Mouse (Mus musculus) neural tube, embryonic 14.5 days (tissue): ENCODE measurements around the gene Ece2. TPM values are rescaled to one million over a fixed set of nuclear protein-coding genes. Genes with fewer than 3 reads are reported as not detected.
A peak's percentile ranks its signal among the peaks of the same experiment; 100 is the strongest.

Experiments used
- ATAC-seq: fragments of 200-750 bp; cut with Nextera tagmentation; 2 replicates; pipeline ENCODE4 v1.8.0; 2017; ENCODE audit warnings: low read depth, mild to moderate bottlenecking, moderate TSS enrichment, moderate library complexity
- H3K27ac ChIP-seq: fragments of 300-500 bp; sonication (generic); 2 replicates; pipeline ENCODE4 v1.5.1; 2014; ENCODE audit warnings: low read depth, mild to moderate bottlenecking, control low read depth, low read length, moderate library complexity, mixed read lengths
- H3K27me3 ChIP-seq: fragments of 300-500 bp; sonication (generic); 2 replicates; pipeline ENCODE4 v1.6.1; 2014; ENCODE audit warnings: low read length; ENCODE audit not compliant: control insufficient read depth, insufficient read depth
- H3K36me3 ChIP-seq: fragments of 300-500 bp; sonication (generic); 2 replicates; pipeline ENCODE4 v1.6.1; 2014; ENCODE audit warnings: low read length, mixed read lengths; ENCODE audit not compliant: control insufficient read depth, insufficient read depth
- H3K4me1 ChIP-seq: fragments of 300-500 bp; sonication (generic); 2 replicates; pipeline ENCODE4 v1.6.1; 2014; ENCODE audit warnings: low read length; ENCODE audit not compliant: control insufficient read depth, insufficient read depth
- H3K4me2 ChIP-seq: fragments of 300-500 bp; sonication (generic); 2 replicates; pipeline ENCODE4 v1.6.1; 2014; ENCODE audit warnings: mild to moderate bottlenecking, low read depth, low read length, control low read depth
- H3K4me3 ChIP-seq: fragments of 300-500 bp; sonication (generic); 2 replicates; pipeline ENCODE4 v1.5.1; 2014; ENCODE audit warnings: low read depth, low read length, control low read depth, mixed read lengths
- H3K9ac ChIP-seq: fragments of 300-500 bp; sonication (generic); replicated peaks from 2 replicates; pipeline ENCODE4 v1.6.1; 2014; ENCODE audit warnings: low read depth, mild to moderate bottlenecking, control low read depth, low read length, mixed read lengths
- H3K9me3 ChIP-seq: fragments of 300-500 bp; sonication (generic); 2 replicates; pipeline ENCODE4 v1.6.1; 2016; ENCODE audit warnings: low read length; ENCODE audit not compliant: control insufficient read depth
- WGBS: fragments of 180-500 bp; shearing (Covaris S2); extraction: QIAGEN DNeasy Blood & Tissue Kit; methylation state at CpG from one replicate; pipeline ENCODE4 v1.1.7; 2014; 5-methylcytosine and 5-hydroxymethylcytosine counted together
- polyA plus RNA-seq: library from polyadenylated mRNA; unstranded; fragments of >200 nt; fragmentation: Nextera tagmentation; extraction: Ambion mirVana; gene quantifications from 2 replicates; pipeline ENCODE4 v1.2.1, GENCODE M21; 2014

The Ece2 gene
- polyA plus RNA-seq: 14.2 and 16.4 TPM in 2 replicates

- 7% methylated on average over 48 of the region's 54 CpGs for WGBS
- H3K27ac ChIP-seq: peak within 1 kb of the TSS; percentile 62
- H3K9me3 ChIP-seq: no peaks in the 10 kb centered on the region
- H3K4me1 ChIP-seq: no peaks in the 10 kb centered on the region
- peak within 1 kb of the TSS; percentile 60 for H3K4me3 ChIP-seq
- no peaks in the 10 kb centered on the region for H3K27me3 ChIP-seq
- H3K9ac ChIP-seq: peak within 1 kb of the TSS; percentile 76
- H3K4me2 ChIP-seq: peak within 1 kb of the TSS; percentile 95
- H3K36me3 ChIP-seq: no peaks in the 10 kb centered on the region
- ATAC-seq: peak; percentile 76
Measured at GRCm38 (mm10) chr16:20629731-20630634, at the start of gene Ece2. Ece2 (plus strand) TSS chr16:20629828.

DNA sequence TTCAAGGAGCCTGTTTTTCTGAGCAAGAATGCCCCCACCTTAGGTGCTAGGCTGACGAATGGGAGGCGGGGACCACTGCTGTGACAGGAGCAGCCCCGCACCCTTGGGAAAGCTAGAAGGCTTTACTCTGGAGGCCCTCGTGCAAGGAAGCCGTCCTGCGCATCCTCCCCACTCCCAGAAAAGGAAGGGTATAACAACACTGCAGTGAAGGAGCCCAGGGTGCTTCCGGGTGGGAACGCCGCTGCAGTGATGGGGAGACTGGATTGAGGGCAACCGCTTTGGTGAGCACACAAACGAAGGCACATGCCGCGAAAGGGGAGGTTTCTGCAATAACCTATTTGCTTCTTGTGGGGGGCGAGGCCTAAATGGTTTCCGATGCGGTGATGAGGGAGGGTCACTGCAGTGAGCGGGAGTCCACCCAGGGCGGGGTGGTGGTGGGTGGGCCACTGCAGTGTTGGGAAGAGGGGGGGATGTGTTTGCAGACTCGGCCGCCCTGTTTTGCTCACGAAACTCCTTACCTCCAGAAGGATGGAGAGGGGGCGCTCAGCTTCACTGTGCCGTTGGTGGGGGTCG, 40.2 kb upstream of the Ece2 start, which contains the start of gene Vwa5b2:
TSS of gene Vwa5b2 (plus strand) at position 106 of the 573 bp plus-strand sequence.
- Histone ChIP-seq H3K9ac (peak within 1 kb of the TSS; percentile 62), H3K27me3 (peaks cover 31% of the 10 kb centered on the region), H3K27ac (peak within 1 kb of the TSS; percentile 44), H3K9me3 (no peaks in the 10 kb centered on the region), H3K4me3 (peak within 1 kb of the TSS; percentile 47), H3K4me1 (peaks cover 4% of the 10 kb centered on the region; the same call in 1 of the 2 replicates), H3K4me2 (peak within 1 kb of the TSS; percentile 75), H3K36me3 (no peaks in the 10 kb centered on the region)
- WGBS: 1% methylated on average over 24 of the region's 24 CpGs
- peak; percentile 80 for ATAC-seq

- peak overlapping the region; percentile 47 for H3K4me3 ChIP-seq
- peak overlapping the region; percentile 62 for H3K9ac ChIP-seq
- no peaks in the 10 kb centered on the region for H3K36me3 ChIP-seq
- H3K4me2 ChIP-seq: peak overlapping the region; percentile 75
- peaks cover 31% of the 10 kb centered on the region for H3K27me3 ChIP-seq
- H3K4me1 ChIP-seq: peaks cover 4% of the 10 kb centered on the region; the same call in 1 of the 2 replicates
- WGBS: 0% methylated on average over 39 of the region's 39 CpGs
- H3K27ac ChIP-seq: peak overlapping the region; percentile 34
- ATAC-seq: peak; percentile 89
- no peaks in the 10 kb centered on the region for H3K9me3 ChIP-seq
Measured at GRCm38 (mm10) chr16:20589939-20590679, 39.5 kb upstream of the Ece2 start.

DNA sequence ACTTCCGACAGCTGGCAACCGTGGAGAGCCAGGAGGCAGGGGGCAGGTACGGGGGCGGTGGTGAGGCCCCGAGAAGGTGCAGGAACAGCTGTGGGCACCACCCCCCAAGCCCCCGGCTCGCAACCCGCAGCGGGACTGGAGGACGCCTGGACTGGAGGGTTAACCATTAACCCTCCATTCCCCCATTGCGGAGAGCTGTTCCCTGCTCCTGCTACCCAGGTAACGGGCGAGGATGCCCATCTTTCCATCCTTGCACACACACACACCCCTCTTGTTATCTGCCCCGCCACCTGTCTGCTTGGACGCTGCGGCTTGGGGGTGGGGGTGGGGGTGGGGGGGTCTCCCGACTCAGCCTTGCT, 39.0 kb upstream of the Ece2 start:
- Histone ChIP-seq H3K4me1 (peaks cover 4% of the 10 kb centered on the region; the same call in 1 of the 2 replicates), H3K9me3 (no peaks in the 10 kb centered on the region), H3K27ac (no peak overlapping the region), H3K9ac (peak overlapping the region; percentile 62), H3K4me3 (peak overlapping the region; percentile 47), H3K27me3 (peaks cover 31% of the 10 kb centered on the region), H3K36me3 (no peaks in the 10 kb centered on the region), H3K4me2 (peak overlapping the region; percentile 75)
- 2% methylated on average over 17 of the region's 17 CpGs for WGBS
- no peak for ATAC-seq

GRCm38 (mm10) chr16:20591076-20591705, 38.4 kb upstream of the Ece2 start:
- H3K4me2 ChIP-seq: peak overlapping the region; percentile 75
- no peaks in the 10 kb centered on the region for H3K9me3 ChIP-seq
- H3K4me1 ChIP-seq: peaks cover 4% of the 10 kb centered on the region; the same call in 1 of the 2 replicates
- no peak overlapping the region for H3K27ac ChIP-seq
- 6% methylated on average over 47 of the region's 48 CpGs for WGBS
- peak overlapping the region; percentile 62 for H3K9ac ChIP-seq
- no peaks in the 10 kb centered on the region for H3K36me3 ChIP-seq
- peaks cover 31% of the 10 kb centered on the region for H3K27me3 ChIP-seq
- peak overlapping the region; percentile 47 for H3K4me3 ChIP-seq
- no peak for ATAC-seq

- ATAC-seq: no peak
- no peaks in the 10 kb centered on the region for H3K9me3 ChIP-seq
- no peaks in the 10 kb centered on the region for H3K36me3 ChIP-seq
- H3K27me3 ChIP-seq: peaks cover 26% of the 10 kb centered on the region
- H3K27ac ChIP-seq: no peak overlapping the region
- H3K4me1 ChIP-seq: no peaks in the 10 kb centered on the region
- H3K9ac ChIP-seq: no peak overlapping the region
- no peak overlapping the region for H3K4me3 ChIP-seq
- WGBS: 87% methylated on average over 7 of the region's 7 CpGs
- H3K4me2 ChIP-seq: no peak overlapping the region
Measured at GRCm38 (mm10) chr16:20595060-20595673, 34.5 kb upstream of the Ece2 start.

GRCm38 (mm10) chr16:20595737-20596136, 33.9 kb upstream of the Ece2 start:
- Histone ChIP-seq H3K4me3 (no peak overlapping the region), H3K9me3 (no peaks in the 10 kb centered on the region), H3K36me3 (0 out of 2 replicates have a peak, but pooled peaks cover 3% of the 10 kb centered on the region), H3K27me3 (peaks cover 21% of the 10 kb centered on the region), H3K4me2 (no peak overlapping the region), H3K27ac (no peak overlapping the region), H3K9ac (no peak overlapping the region), H3K4me1 (no peaks in the 10 kb centered on the region)
- no peak for ATAC-seq
- 81% methylated on average over 4 of the region's 4 CpGs for WGBS
